Mouse (Mus musculus) forebrain, postnatal 0 days (tissue): ENCODE results near the gene Synrg. TPM values are rescaled to one million over a fixed set of nuclear protein-coding genes. Genes with fewer than 3 reads are reported as not detected.

Source experiments
- ATAC-seq: fragments of 200-750 bp; cut with Nextera tagmentation; 2 replicates; pipeline ENCODE4 v1.8.0; 2017; ENCODE audit warnings: mild to moderate bottlenecking, moderate library complexity
- DNase-seq: peaks from one replicate; pipeline ENCODE4 v3.0.0-alpha.2; 2015
- H3K27ac ChIP-seq: fragments of 300-500 bp; sonication (generic); 2 replicates; pipeline ENCODE4 v1.5.1; 2014; ENCODE audit warnings: low read depth, mild to moderate bottlenecking, antibody characterized with exemption, low read length, moderate library complexity, mixed read lengths
- H3K27me3 ChIP-seq: fragments of 300-500 bp; sonication (generic); 2 replicates; pipeline ENCODE4 v1.6.1; 2014; ENCODE audit warnings: mild to moderate bottlenecking, low read length, mixed read lengths; ENCODE audit not compliant: insufficient read depth
- H3K36me3 ChIP-seq: fragments of 300-500 bp; sonication (generic); 2 replicates; pipeline ENCODE4 v1.6.1; 2014; ENCODE audit warnings: mild to moderate bottlenecking, moderate library complexity; ENCODE audit not compliant: insufficient read depth
- H3K4me1 ChIP-seq: fragments of 300-500 bp; sonication (generic); 2 replicates; pipeline ENCODE4 v1.6.1; 2014; ENCODE audit warnings: antibody characterized with exemption; ENCODE audit not compliant: insufficient read depth
- H3K4me2 ChIP-seq: fragments of 300-500 bp; sonication (generic); 2 replicates; pipeline ENCODE4 v1.6.1; 2014; ENCODE audit warnings: low read depth, mild to moderate bottlenecking, moderate library complexity
- H3K4me3 ChIP-seq: fragments of 300-500 bp; sonication (generic); 2 replicates; pipeline ENCODE4 v1.5.1; 2014; ENCODE audit warnings: low read depth, low read length, mixed read lengths
- H3K9ac ChIP-seq: fragments of 300-500 bp; sonication (generic); 2 replicates; pipeline ENCODE4 v1.6.1; 2014; ENCODE audit warnings: mild to moderate bottlenecking
- H3K9me3 ChIP-seq: fragments of 300-500 bp; sonication (generic); 2 replicates; pipeline ENCODE4 v1.6.1; 2016; ENCODE audit warnings: low read length
- CTCF ChIP-seq: sonication (generic); IDR thresholded peaks from 2 replicates; pipeline ENCODE4 v1.5.1; 2016; ENCODE audit warnings: antibody characterized with exemption, control low read depth, low read depth
- WGBS: fragments of 180-500 bp; shearing (Covaris S2); extraction: QIAGEN DNeasy Blood & Tissue Kit; methylation state at CpG from one replicate; pipeline ENCODE4 v1.1.7; 2014; 5-methylcytosine and 5-hydroxymethylcytosine counted together
- polyA plus RNA-seq: library from polyadenylated mRNA; unstranded; fragments of >200 nt; fragmentation: Nextera tagmentation; extraction: Ambion mirVana; gene quantifications from 2 replicates; pipeline ENCODE4 v1.2.1, GENCODE M21; 2015
- total RNA-seq: library from RNA; depleted of rRNA; stranded (reverse); fragments of >200 nt; gene quantifications from 2 replicates; pipeline ENCODE4 v1.2.3, GENCODE M21; 2014

Gene Synrg
- total and polyA plus RNA-seq, 2 experiments from 2014 or later, result 18.6 to 52.1 TPM

DNA sequence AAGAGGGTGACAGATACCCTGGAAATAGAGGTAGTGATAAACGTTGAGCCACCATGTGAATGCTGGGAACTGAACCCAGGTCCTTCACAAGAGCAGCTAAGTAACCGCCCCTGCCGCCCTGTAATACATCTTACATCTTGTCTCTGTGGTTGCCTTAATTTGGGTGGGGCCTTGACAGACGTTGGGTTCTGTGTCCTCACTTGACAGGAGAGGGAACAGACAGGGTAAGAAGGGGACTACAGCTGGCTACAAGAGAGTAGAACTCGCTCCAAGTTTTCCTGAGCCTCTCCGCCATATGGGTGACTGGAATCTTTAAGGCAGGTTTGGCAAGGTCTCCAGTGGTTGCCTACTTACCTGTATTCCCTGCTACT is 4.0 kb downstream of the Synrg start:
- no peak overlapping the region for H3K9ac ChIP-seq
- no peak for DNase-seq
- H3K4me2 ChIP-seq, result no peak overlapping the region
- WGBS, result 84% methylated on average over 6 of the region's 6 CpGs
- H3K9me3 ChIP-seq, result no peaks in the 10 kb centered on the region
- no peak overlapping the region for H3K27ac ChIP-seq
- H3K36me3 ChIP-seq, result peaks cover 8% of the 10 kb centered on the region; the same call in 1 of the 2 replicates
- no peak for ATAC-seq
- H3K4me3 ChIP-seq, result no peak overlapping the region
- TF ChIP-seq CTCF, result no peak
- H3K27me3 ChIP-seq, result no peaks in the 10 kb centered on the region
- peaks cover 10% of the 10 kb centered on the region; the same call in 1 of the 2 replicates for H3K4me1 ChIP-seq

DNA sequence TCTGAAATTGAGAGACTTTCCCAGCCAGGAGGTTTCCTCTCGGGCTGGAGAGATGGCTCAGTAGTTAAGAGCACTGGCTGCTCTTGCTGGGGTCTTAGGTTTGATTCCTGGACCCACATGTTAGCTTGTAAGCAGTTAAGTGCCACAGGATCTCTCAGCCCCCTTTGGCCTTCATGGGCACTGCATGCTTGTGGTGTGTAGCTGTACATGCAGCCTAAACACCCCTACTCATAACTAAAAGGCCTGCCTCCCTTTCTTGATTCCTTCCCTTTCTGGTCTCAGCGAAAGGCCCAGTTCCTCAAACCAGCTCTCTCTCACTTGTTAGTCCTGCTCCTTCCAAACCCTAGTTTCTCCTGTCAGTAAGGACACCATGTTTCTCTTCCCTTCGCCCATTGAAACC is 4.8 kb downstream of the Synrg start:
- 96% methylated on average over 3 of the region's 3 CpGs for WGBS
- Histone ChIP-seq H3K4me3 (no peak overlapping the region), H3K9me3 (no peaks in the 10 kb centered on the region), H3K36me3 (peaks cover 8% of the 10 kb centered on the region; the same call in 1 of the 2 replicates), H3K4me2 (no peak overlapping the region), H3K9ac (no peak overlapping the region), H3K4me1 (peaks cover 10% of the 10 kb centered on the region; the same call in 1 of the 2 replicates), H3K27me3 (no peaks in the 10 kb centered on the region), H3K27ac (no peak overlapping the region)
- no peak for TF ChIP-seq CTCF
- no peak for ATAC-seq
- no peak for DNase-seq

DNA sequence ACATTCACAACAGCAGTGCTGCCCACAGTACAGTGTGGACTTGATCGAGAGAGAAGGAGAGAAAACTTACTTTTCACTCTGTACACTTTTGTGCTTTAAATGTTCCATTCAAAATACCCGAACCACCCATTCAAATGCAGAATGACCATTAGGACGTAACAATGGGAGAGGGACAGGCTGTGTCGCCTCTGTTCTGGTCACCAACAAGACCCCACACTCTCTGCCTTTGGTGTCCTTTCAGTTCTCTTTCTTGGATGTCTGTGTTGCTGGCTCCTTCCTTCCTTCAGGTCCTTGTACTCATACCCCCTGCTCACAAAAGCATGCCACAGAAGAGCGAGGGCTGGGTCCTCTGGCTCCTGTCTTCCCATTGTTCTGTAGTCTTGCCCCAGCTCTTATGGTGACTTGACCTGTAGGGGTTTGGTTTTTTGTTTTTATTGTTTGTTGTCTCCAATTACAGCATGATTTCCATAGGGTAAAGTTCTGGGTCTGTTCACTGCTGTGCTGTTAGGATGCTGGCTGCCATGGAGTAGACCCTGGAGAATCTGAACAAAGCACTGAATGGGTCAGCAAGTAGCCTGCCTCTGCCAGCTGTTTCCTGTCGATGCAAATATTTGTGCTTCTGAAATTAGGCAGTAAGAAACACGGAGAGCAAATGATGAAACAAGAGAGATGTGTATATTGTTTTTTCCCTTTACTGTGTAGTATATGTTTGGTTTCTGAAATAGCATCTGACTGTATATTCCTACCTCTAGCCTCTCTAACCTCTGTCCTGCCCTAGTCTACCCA is 10.5 kb downstream of the Synrg start:
- H3K27ac ChIP-seq, result no peak overlapping the region
- no peaks in the 10 kb centered on the region for H3K27me3 ChIP-seq
- no peak overlapping the region for H3K4me2 ChIP-seq
- H3K36me3 ChIP-seq, result peaks cover 39% of the 10 kb centered on the region
- no peak overlapping the region for H3K4me3 ChIP-seq
- ATAC-seq (no peak), DNase-seq (no peak)
- TF ChIP-seq CTCF, result no peak
- no peak overlapping the region for H3K9ac ChIP-seq
- H3K4me1 ChIP-seq, result no peaks in the 10 kb centered on the region
- 49% methylated on average over 7 of the region's 7 CpGs for WGBS
- no peaks in the 10 kb centered on the region for H3K9me3 ChIP-seq

DNA sequence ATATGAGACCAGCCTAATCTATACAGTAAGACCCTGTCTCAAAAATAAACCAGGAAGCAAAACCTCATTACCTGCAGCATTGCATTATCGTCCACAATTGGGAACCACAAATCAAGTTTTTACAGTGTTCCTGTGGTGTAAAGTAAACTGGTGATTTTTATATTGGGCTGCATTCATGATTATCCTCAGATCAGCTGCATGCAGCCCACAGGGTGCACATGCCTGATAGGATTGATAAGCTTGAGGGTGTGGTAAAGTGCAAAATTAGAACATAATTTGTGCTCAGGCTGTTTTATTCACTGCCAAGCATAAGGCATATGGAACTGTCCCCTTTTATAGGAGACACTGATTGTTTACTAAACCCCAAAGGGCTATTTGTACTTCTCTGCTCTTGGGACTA is 11.3 kb downstream of the Synrg start:
- Histone ChIP-seq H3K4me3 (no peak overlapping the region), H3K27me3 (no peaks in the 10 kb centered on the region), H3K4me2 (no peak overlapping the region), H3K4me1 (no peaks in the 10 kb centered on the region), H3K9me3 (no peaks in the 10 kb centered on the region), H3K27ac (no peak overlapping the region), H3K36me3 (peaks cover 47% of the 10 kb centered on the region), H3K9ac (no peak overlapping the region)
- DNase-seq (no peak), ATAC-seq (no peak)
- TF ChIP-seq CTCF, result no peak
- 96% methylated on average over 1 of the region's 1 CpGs for WGBS

DNA sequence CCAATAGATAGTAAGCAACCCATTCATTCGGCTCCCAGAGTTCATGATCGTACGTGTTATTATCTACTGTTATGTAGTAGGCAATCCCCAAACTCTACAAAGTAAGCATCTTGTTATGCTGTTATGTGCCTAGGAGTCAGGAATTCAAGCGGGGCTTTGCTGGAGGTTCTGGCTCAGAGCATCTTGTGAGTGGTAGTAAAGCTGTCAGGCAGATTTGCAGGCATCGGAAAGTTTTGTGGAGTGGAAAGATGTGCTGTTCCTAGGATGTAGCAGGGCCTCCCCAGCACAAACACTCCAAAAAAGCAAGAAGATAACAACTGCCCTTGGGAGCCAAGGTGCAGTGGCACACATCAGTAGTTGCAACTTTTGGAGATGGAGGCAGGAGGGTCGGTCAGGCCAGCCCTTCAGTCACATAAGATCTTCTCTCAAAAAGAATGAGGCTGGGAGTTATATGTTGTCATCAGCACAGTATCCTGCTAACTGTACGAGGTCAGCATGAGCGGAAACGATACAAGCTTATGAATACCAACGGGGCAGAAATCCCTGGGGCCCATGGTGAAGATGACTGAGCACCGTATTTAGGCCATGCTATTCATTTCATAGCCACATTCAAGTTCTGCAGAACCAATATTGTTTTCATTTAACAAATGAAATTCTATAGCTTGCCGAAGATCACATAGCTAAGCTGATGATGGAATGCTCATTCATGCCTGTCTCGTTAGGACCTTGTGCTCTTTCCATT is 12.2 kb downstream of the Synrg start:
- no peak overlapping the region for H3K9ac ChIP-seq
- TF ChIP-seq CTCF, result no peak
- DNase-seq (no peak), ATAC-seq (no peak)
- no peak overlapping the region for H3K4me3 ChIP-seq
- H3K4me1 ChIP-seq, result no peaks in the 10 kb centered on the region
- WGBS, result 81% methylated on average over 13 of the region's 13 CpGs
- peaks cover 49% of the 10 kb centered on the region for H3K36me3 ChIP-seq
- no peak overlapping the region for H3K4me2 ChIP-seq
- H3K9me3 ChIP-seq, result no peaks in the 10 kb centered on the region
- no peak overlapping the region for H3K27ac ChIP-seq
- H3K27me3 ChIP-seq, result no peaks in the 10 kb centered on the region

DNA sequence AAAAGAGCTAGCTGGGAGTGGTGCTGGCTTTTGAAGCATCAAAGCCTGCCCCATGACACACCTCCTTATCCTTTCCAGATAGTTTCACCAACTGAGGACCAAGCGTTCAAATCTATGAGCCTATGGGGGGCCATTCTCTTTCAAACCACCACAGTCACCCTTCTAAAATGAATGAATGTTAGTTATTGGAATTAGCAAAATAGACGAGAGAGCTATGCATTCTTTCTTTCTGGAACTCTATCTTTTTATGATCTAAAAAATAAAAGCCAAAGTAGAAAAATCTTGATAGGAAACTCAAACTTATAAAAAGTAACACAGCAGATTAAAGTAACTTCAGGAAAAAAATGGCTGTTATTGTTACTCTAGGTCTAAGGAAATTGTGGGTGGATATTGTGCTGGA is 13.6 kb downstream of the Synrg start:
- Histone ChIP-seq H3K4me1 (no peaks in the 10 kb centered on the region), H3K4me3 (no peak overlapping the region), H3K27me3 (no peaks in the 10 kb centered on the region), H3K9ac (no peak overlapping the region), H3K4me2 (no peak overlapping the region), H3K36me3 (peaks cover 54% of the 10 kb centered on the region), H3K9me3 (no peaks in the 10 kb centered on the region), H3K27ac (no peak overlapping the region)
- WGBS, result 75% methylated on average over 2 of the region's 2 CpGs
- no peak for ATAC-seq
- no peak for DNase-seq
- no peak for TF ChIP-seq CTCF

DNA sequence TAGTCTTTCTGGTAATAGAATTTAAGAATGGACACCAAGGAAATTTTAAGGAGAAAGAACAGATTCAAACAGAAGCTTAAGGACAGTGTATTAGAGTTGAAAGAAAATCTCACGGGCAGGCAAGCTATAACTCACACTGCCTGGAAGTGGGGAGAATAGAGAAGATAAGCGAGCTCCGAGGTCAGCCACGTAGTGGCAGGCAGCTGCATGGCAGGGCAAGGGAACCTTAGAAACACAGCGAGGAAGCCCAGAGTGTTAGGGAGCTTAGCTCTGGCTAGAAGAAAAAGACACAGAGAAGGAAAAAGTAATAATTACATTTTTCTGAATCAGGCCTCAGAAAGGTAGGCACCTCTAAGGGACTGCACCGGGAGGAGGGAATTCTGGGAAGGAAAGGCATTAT is 15.8 kb downstream of the Synrg start:
- Histone ChIP-seq H3K4me2 (no peak overlapping the region), H3K4me3 (no peak overlapping the region), H3K36me3 (peaks cover 59% of the 10 kb centered on the region), H3K9ac (no peak overlapping the region), H3K27ac (no peak overlapping the region), H3K4me1 (no peaks in the 10 kb centered on the region), H3K27me3 (no peaks in the 10 kb centered on the region), H3K9me3 (no peaks in the 10 kb centered on the region)
- WGBS, result 96% methylated on average over 6 of the region's 6 CpGs
- DNase-seq, result no peak
- ATAC-seq, result no peak
- no peak for TF ChIP-seq CTCF
